8 mouse cellular contexts compared by ENCODE assay signal in the genomic region with DNA sequence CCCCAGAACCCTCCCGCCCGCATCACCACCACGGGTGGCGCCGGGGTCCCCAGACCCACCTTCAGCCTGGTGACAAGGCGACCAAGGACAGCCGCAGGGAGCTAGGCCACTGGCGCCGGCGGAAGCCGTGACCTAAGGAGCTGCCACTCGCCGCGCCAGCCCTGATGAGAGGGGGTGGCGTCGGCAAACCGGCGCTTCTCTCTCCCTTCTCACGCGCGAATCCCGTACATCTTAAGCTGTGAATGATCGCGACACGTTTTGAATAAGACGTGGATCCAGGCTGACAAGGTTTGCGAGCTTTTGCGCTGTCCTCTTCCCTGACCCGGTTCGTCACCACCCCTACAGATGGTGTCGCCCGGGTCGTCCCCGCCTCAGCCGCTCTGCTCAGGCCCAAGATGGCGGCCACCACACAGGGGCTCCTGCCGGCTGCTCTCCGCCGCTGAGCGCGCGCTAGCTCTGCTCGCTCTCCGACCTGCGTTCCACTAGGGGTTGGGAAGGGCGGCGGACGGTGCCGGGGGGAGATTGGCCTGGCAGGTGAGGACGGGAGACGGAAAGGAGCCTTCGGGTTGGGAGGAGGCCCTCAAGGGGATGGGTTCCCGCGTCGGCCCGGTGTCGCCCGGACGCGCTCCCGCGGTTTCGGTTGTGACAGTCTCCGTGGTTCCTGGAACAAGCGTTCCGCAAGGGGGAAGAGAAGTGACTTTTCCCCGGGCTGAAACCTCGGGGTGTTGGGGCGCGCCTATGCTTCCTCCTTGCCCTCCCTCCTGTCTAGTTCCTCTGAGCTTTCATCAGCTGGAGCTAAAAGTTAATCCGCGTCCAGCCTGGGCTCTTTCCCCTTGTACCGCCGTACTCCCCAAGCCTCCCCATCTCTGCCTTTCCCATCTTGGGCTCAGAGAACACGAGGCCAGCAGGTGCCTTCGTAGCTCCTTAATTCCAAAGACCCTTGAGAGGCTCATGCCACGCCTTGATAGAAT. TPM values are rescaled to one million over a fixed set of nuclear protein-coding genes. Genes with fewer than 3 reads are reported as not detected.
DNase-seq lines count a peak whose midpoint lies in the region; ATAC-seq and TF ChIP-seq lines count a peak whose summit lies in the region.

TSS of gene Cpsf2 (plus strand) at position 388 of the 971 bp plus-strand sequence.

- no peaks in the 10 kb centered on the region for H3K27me3 ChIP-seq in heart, embryonic 11.5 days (ENCODE audit: control insufficient read depth, insufficient read depth, low read length)
- H3K27me3 ChIP-seq in kidney, embryonic 16.5 days (ENCODE audit: insufficient read depth, low read length), result no peaks in the 10 kb centered on the region
- no peaks in the 10 kb centered on the region for H3K27me3 ChIP-seq in liver, adult 2 months (ENCODE audit: control insufficient read depth, insufficient read depth, low read length)
- no peaks in the 10 kb centered on the region for H3K27me3 ChIP-seq in myocyte (ENCODE audit: control insufficient read depth, insufficient read depth, insufficient read length)
- H3K27me3 ChIP-seq in splenic B cell, adult 2 months (ENCODE audit: control insufficient read depth, insufficient read depth, low read length, poor library complexity, severe bottlenecking), result no peaks in the 10 kb centered on the region

- TF ChIP-seq POLR2A in bone marrow macrophage, adult 2 months (IDR thresholded peaks at IDR 0.05; ENCODE audit: borderline replicate concordance, low read depth, low read length), result no peak; the same call in 1 of the 2 replicates
- peak; percentile 73 for TF ChIP-seq POLR2A in embryonic fibroblast, embryonic 13.5 days (IDR thresholded peaks at IDR 0.05; ENCODE audit: low read depth, low read length)
- TF ChIP-seq POLR2A in liver, adult 2 months (IDR thresholded peaks at IDR 0.05; ENCODE audit: extremely low read depth, insufficient read depth, low read length), result peak; percentile 66
- TF ChIP-seq POLR2A in myocyte (IDR thresholded peaks at IDR 0.05; ENCODE audit: insufficient read length, low read depth), result peak; percentile 63

- H3ac ChIP-seq in myocyte (ENCODE audit: control insufficient read depth, insufficient read length), result peak within 1 kb of the TSS; percentile 88

- peak within 1 kb of the TSS; percentile 87 for H3K4me2 ChIP-seq in heart, embryonic 11.5 days
- peak within 1 kb of the TSS; percentile 66 for H3K4me2 ChIP-seq in kidney, embryonic 16.5 days (replicated peaks; ENCODE audit: low read depth, low read length)
- peak within 1 kb of the TSS; percentile 82 for H3K4me2 ChIP-seq in myocyte (ENCODE audit: low read depth)

- DNase-seq in A20 (ENCODE audit: low read depth, low spot score), result peak; percentile 95
- peak; percentile 69 for DNase-seq in liver, adult 2 months (ENCODE audit: extremely low read depth, low read depth, low spot score)
- DNase-seq in splenic B cell, adult 2 months (ENCODE audit: low read depth, low spot score), result peak; percentile 85

- no peak for TF ChIP-seq CTCF in bone marrow macrophage, adult 2 months (IDR thresholded peaks at IDR 0.05; ENCODE audit: low read depth, low read length)
- no peak for TF ChIP-seq CTCF in embryonic fibroblast, embryonic 13.5 days (IDR thresholded peaks at IDR 0.05; ENCODE audit: borderline replicate concordance, insufficient read depth, low read length)
- TF ChIP-seq CTCF in liver, adult 2 months (IDR thresholded peaks at IDR 0.05; ENCODE audit: low read depth, low read length), result no peak

- peaks cover 25% of the 10 kb centered on the region; the same call in 1 of the 2 replicates for H3K79me2 ChIP-seq in liver, adult 2 months (ENCODE audit: control insufficient read depth, insufficient read depth, low read length)
- H3K79me2 ChIP-seq in myocyte (ENCODE audit: control insufficient read depth, insufficient read depth), result peaks cover 85% of the 10 kb centered on the region

- peak within 1 kb of the TSS; percentile 83 for H3K4me3 ChIP-seq in bone marrow macrophage, adult 2 months (ENCODE audit: insufficient read depth, low read length)
- peak within 1 kb of the TSS; percentile 78 for H3K4me3 ChIP-seq in embryonic fibroblast, embryonic 13.5 days (ENCODE audit: insufficient read depth, low read length)
- H3K4me3 ChIP-seq in heart, embryonic 11.5 days (ENCODE audit: low read depth, low read length), result peak within 1 kb of the TSS; percentile 96
- H3K4me3 ChIP-seq in kidney, embryonic 16.5 days (ENCODE audit: low read length), result peak within 1 kb of the TSS; percentile 87
- H3K4me3 ChIP-seq in liver, adult 2 months (ENCODE audit: insufficient read depth, low read depth, low read length), result peak within 1 kb of the TSS; percentile 94
- peak within 1 kb of the TSS; percentile 91 for H3K4me3 ChIP-seq in myocyte

- peak; percentile 94 for ATAC-seq in heart, embryonic 11.5 days (replicated peaks; ENCODE audit: insufficient number of reproducible peaks, low FRiP score, low TSS enrichment)
- peak; percentile 97 for ATAC-seq in kidney, embryonic 16.5 days (ENCODE audit: low FRiP score, low TSS enrichment)

- H3K9ac ChIP-seq in heart, embryonic 11.5 days (ENCODE audit: low read depth, low read length), result peak within 1 kb of the TSS; percentile 96
- peak within 1 kb of the TSS; percentile 87 for H3K9ac ChIP-seq in kidney, embryonic 16.5 days (replicated peaks; ENCODE audit: low read length)
- H3K9ac ChIP-seq in liver, adult 2 months (ENCODE audit: low read depth, low read length), result peak within 1 kb of the TSS; percentile 94

- H3K27ac ChIP-seq in bone marrow macrophage, adult 2 months (ENCODE audit: insufficient read depth, low read depth, low read length), result peak within 1 kb of the TSS; percentile 93
- H3K27ac ChIP-seq in embryonic fibroblast, embryonic 13.5 days (ENCODE audit: insufficient read depth, low read length), result peak within 1 kb of the TSS; percentile 70
- H3K27ac ChIP-seq in heart, embryonic 11.5 days (ENCODE audit: low read depth, low read length), result peak within 1 kb of the TSS; percentile 89
- peak within 1 kb of the TSS; percentile 82 for H3K27ac ChIP-seq in kidney, embryonic 16.5 days (ENCODE audit: low read length)
- H3K27ac ChIP-seq in liver, adult 2 months (replicated peaks; ENCODE audit: insufficient read depth, low read depth, low read length), result peak within 1 kb of the TSS; percentile 77

- peaks cover 44% of the 10 kb centered on the region for H3K4me1 ChIP-seq in bone marrow macrophage, adult 2 months (ENCODE audit: control insufficient read depth, insufficient read depth, low read length)
- peaks cover 7% of the 10 kb centered on the region for H3K4me1 ChIP-seq in embryonic fibroblast, embryonic 13.5 days (ENCODE audit: control insufficient read depth, insufficient read depth, low read length)
- H3K4me1 ChIP-seq in heart, embryonic 11.5 days (ENCODE audit: control insufficient read depth, insufficient read depth, low read length), result peaks cover 15% of the 10 kb centered on the region
- peaks cover 18% of the 10 kb centered on the region for H3K4me1 ChIP-seq in kidney, embryonic 16.5 days (ENCODE audit: insufficient read depth, low read length)
- H3K4me1 ChIP-seq in liver, adult 2 months (ENCODE audit: control insufficient read depth, insufficient read depth, low read length), result peaks cover 13% of the 10 kb centered on the region

- WGBS in heart, embryonic 11.5 days (ENCODE audit: insufficient replicate concordance), result under 1% methylated on average over 77 of the region's 77 CpGs
- WGBS in kidney, embryonic 16.5 days, result under 1% methylated on average over 74 of the region's 77 CpGs
- under 1% methylated on average over 77 of the region's 77 CpGs for WGBS in liver, adult 2 months

- no peaks in the 10 kb centered on the region for H3K9me3 ChIP-seq in heart, embryonic 11.5 days (replicated peaks; ENCODE audit: control insufficient read depth, low read length)
- H3K9me3 ChIP-seq in kidney, embryonic 16.5 days (ENCODE audit: low read length), result no peaks in the 10 kb centered on the region

- no peaks in the 10 kb centered on the region for H3K36me3 ChIP-seq in heart, embryonic 11.5 days (ENCODE audit: control insufficient read depth, insufficient read depth, low read length)
- no peaks in the 10 kb centered on the region for H3K36me3 ChIP-seq in kidney, embryonic 16.5 days (ENCODE audit: insufficient read depth, low read length)
- no peaks in the 10 kb centered on the region for H3K36me3 ChIP-seq in liver, adult 2 months (ENCODE audit: control insufficient read depth, insufficient read depth, low read length)
- no peaks in the 10 kb centered on the region for H3K36me3 ChIP-seq in myocyte (ENCODE audit: control insufficient read depth, insufficient read depth)
- no peaks in the 10 kb centered on the region; the same call in 1 of the 2 replicates for H3K36me3 ChIP-seq in splenic B cell, adult 2 months (ENCODE audit: control insufficient read depth, insufficient read depth, low read length, poor library complexity, severe bottlenecking)

TF ChIP-seq in myocyte, 11 proteins besides CTCF, POLR2A, EP300 and RAD21:
- TF ChIP-seq MYOD1 (IDR thresholded peaks at IDR 0.05; ENCODE audit: control insufficient read depth in 1 of 3, insufficient read length in 2 of 3, low read depth in 2 of 3), result peak in 1 of 3 experiments; percentile 13
- no peak for TF ChIP-seq TCF12 (IDR thresholded peaks at IDR 0.05; ENCODE audit: insufficient read depth, poor library complexity, severe bottlenecking)
- no peak for TF ChIP-seq REST (IDR thresholded peaks at IDR 0.05; ENCODE audit: insufficient read depth, insufficient read length)
- TF ChIP-seq SRF (IDR thresholded peaks at IDR 0.05; ENCODE audit: control insufficient read depth, insufficient read length, low read depth), result no peak
- peak; percentile 61 for TF ChIP-seq POLR2AphosphoS2 (IDR thresholded peaks at IDR 0.05; ENCODE audit: insufficient read length, low read depth)
- TF ChIP-seq MYOG (IDR thresholded peaks at IDR 0.05; ENCODE audit: control insufficient read depth in 1 of 3, insufficient read depth in 1 of 3, insufficient read length in 2 of 3, low read depth in 2 of 3), result peak in 1 of 3 experiments; percentile 49
TF ChIP-seq in myocyte: peak in this region for 3.

RNA-seq across cellular contexts. Expression of gene Cpsf2, which starts in this region (rescaled TPM):
- 22.2 and 22.4 TPM in 2 replicates for polyA plus RNA-seq in bone marrow macrophage, adult 2 months (2012; ENCODE audit: insufficient read depth, insufficient read length, missing spikeins)
- polyA plus RNA-seq in embryonic fibroblast, embryonic 13.5 days (2011; ENCODE audit: insufficient read length, low read depth, missing spikeins), result 32.7 and 35.5 TPM in 2 replicates
- 26.3 and 31.5 TPM in 2 replicates for polyA plus RNA-seq in heart, embryonic 11.5 days (2014; fragmentation: Nextera tagmentation; extraction: Ambion mirVana)
- polyA plus RNA-seq in kidney, embryonic 16.5 days (2015; fragmentation: Nextera tagmentation; extraction: Ambion mirVana), result 27.4 and 29.9 TPM in 2 replicates
- 7.7 and 9.2 TPM in 2 replicates for total RNA-seq in liver, adult 2 months (2014; rRNA removed)
- 2.7 and 3.1 TPM in 2 replicates for polyA plus RNA-seq in liver, adult 2 months (2012; rRNA removed)
- polyA plus RNA-seq in myocyte (2012; fragmentation: generic; extraction: Trizol), result 11.0 TPM

Comparison
In these comparisons a context has a peak if more than half of its experiments do, and no peak if none do; other contexts are left out.
1. Peak in every context shown above with its lines: DNase-seq, ATAC-seq, H3K4me3 ChIP-seq and H3K27ac ChIP-seq.